Mouse (Mus musculus): ENCODE results near the gene Csf2rb2. TPM values are rescaled to one million over a fixed set of nuclear protein-coding genes. Genes with fewer than 3 reads are reported as not detected.
"Not testable (repeated sequence)": the region's sequence is repeated elsewhere in the genome, so short reads cannot be mapped to it uniquely, and the experiment has no call there.

The Csf2rb2 gene
- polyA plus RNA-seq (2014; fragmentation: Nextera tagmentation; extraction: Ambion mirVana), result 0.18 and 0.19 TPM in 2 replicates

DNA sequence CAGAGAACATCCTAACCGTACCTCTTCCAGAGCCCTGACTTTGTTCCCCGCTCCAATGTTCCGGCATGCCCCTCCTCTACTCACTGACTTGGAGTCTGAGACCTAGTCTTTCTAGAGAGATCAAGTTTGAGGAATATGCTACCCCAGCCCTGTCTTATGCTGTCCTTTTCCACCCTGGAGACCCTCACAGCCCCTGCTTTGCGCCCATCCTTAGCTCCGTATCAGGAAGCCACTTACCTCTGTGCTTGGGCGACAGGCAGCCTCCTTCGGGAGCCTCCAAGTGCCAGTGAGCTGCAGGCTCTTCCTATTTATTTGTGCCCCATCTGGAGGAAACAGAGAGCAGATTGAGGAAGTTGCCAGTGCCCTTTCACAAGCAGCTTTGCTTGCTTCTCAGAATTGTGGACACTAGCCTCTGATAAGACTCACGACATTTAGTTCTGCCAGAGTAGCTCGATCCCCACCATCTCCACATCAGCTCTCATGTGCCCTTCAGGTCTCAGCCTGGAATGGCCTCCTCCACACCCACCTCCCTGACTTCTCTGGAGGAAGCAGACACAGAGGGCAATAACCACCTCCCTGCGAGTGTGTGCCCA is at the start of gene Csf2rb2:
TSS of gene Csf2rb2 (minus strand) at position 381 of the 593 bp plus-strand sequence.
- Histone ChIP-seq H3K9ac (ENCODE audit: low read length) (no peak within 1 kb of the TSS), H3K27ac (replicated peaks in 1 of 2; ENCODE audit: control insufficient read depth in 1 of 2, insufficient read depth in 1 of 2, low read depth in 2 of 2, low read length in 2 of 2) (no peak within 1 kb of the TSS), H3K4me1 (ENCODE audit: control insufficient read depth in 2 of 2, insufficient read depth in 2 of 2, low read length in 2 of 2) (peaks cover 0 to 3% of the 10 kb centered on the region in 2 experiments; a peak in 2 of 4 replicates), H3K4me3 (ENCODE audit: control insufficient read depth in 1 of 2, insufficient read depth in 1 of 2, low read depth in 1 of 2, low read length in 2 of 2) (no peak within 1 kb of the TSS), H3K4me2 (ENCODE audit: low read length) (no peak within 1 kb of the TSS), H3K27me3 (ENCODE audit: control insufficient read depth, insufficient read depth, low read length) (no peaks in the 10 kb centered on the region), H3K36me3 (ENCODE audit: control insufficient read depth, insufficient read depth, low read length) (no peaks in the 10 kb centered on the region), H3K9me3 (ENCODE audit: control insufficient read depth, low read length) (no peaks in the 10 kb centered on the region)
- no peak for ATAC-seq (ENCODE audit: insufficient number of reproducible peaks, insufficient read depth, low FRiP score, low read depth)
- WGBS, result 66% methylated on average over 10 of the region's 10 CpGs

DNA sequence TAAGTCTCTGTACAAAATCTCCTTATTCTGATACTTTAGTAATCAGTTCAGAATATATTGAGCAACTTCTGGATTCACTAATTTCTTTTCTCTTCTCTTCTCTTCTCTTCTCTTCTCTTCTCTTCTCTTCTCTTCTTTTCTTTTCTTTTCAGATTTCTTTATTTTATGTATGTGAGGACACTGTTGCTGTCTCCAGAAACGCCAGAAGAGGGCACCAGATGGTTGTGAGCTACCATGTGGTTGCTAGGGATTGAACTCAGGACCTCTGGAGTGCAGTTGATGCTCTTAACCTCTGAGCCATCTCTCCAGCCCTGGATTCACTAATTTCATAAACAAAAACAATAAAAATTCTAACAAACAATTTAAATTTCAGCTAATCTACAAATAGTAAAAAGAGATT is 49.4 kb upstream of the Csf2rb2 start:
- H3K36me3 ChIP-seq (ENCODE audit: control insufficient read depth, insufficient read depth, low read length), result no peaks in the 10 kb centered on the region
- ATAC-seq (ENCODE audit: insufficient number of reproducible peaks, insufficient read depth, low FRiP score, low read depth), result no peak
- H3K4me1 ChIP-seq (ENCODE audit: control insufficient read depth in 2 of 2, insufficient read depth in 2 of 2, low read length in 2 of 2), result no peaks in the 10 kb centered on the region
- H3K9ac ChIP-seq (ENCODE audit: low read length), result no peak overlapping the region
- no peak overlapping the region for H3K27ac ChIP-seq (replicated peaks in 1 of 2; ENCODE audit: control insufficient read depth in 1 of 2, insufficient read depth in 1 of 2, low read depth in 2 of 2, low read length in 2 of 2)
- 0% methylated on average over 1 of the region's 1 CpGs for WGBS
- no peaks in the 10 kb centered on the region for H3K9me3 ChIP-seq (ENCODE audit: control insufficient read depth, low read length)
- H3K4me2 ChIP-seq (ENCODE audit: low read length), result no peak overlapping the region
- H3K4me3 ChIP-seq (ENCODE audit: control insufficient read depth in 1 of 2, insufficient read depth in 1 of 2, low read depth in 1 of 2, low read length in 2 of 2), result no peak overlapping the region
- H3K27me3 ChIP-seq (ENCODE audit: control insufficient read depth, insufficient read depth, low read length), result no peaks in the 10 kb centered on the region

DNA sequence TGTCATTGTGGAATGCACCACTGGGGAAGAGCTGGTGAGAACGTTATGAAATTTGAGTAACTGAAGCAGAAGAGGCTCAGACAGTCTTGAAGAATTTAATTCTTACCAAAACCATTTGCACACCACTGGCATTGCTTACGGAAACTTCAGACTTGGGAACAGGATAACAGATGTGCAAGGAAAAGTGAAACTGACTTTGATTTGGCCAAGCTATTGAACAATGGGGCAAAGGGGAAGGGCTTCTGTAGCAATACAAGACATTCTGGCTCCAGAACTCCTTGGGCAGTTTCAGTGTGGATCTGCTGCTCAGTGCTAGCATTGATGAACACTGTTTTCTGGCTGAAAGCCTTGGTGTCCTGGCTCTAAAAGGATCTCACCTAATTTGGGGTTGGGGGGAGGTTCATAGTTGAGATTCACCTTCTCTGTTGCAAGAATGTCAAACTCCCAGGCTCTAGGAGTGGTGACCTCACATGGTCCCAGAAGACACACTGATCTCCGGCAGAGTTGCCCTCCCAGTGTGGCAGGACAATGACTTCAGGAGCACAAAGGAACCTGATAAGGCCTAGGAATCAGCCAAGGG is 46.2 kb upstream of the Csf2rb2 start:
- H3K4me1 ChIP-seq (ENCODE audit: control insufficient read depth in 2 of 2, insufficient read depth in 2 of 2, low read length in 2 of 2), result no peaks in the 10 kb centered on the region
- H3K9ac ChIP-seq (ENCODE audit: low read length), result no peak overlapping the region
- no peaks in the 10 kb centered on the region for H3K36me3 ChIP-seq (ENCODE audit: control insufficient read depth, insufficient read depth, low read length)
- H3K9me3 ChIP-seq (ENCODE audit: control insufficient read depth, low read length), result no peaks in the 10 kb centered on the region
- H3K27ac ChIP-seq (replicated peaks in 1 of 2; ENCODE audit: control insufficient read depth in 1 of 2, insufficient read depth in 1 of 2, low read depth in 2 of 2, low read length in 2 of 2), result no peak overlapping the region
- WGBS, result 43% methylated on average over 3 of the region's 3 CpGs
- no peak for ATAC-seq (ENCODE audit: insufficient number of reproducible peaks, insufficient read depth, low FRiP score, low read depth)
- no peak overlapping the region for H3K4me2 ChIP-seq (ENCODE audit: low read length)
- no peaks in the 10 kb centered on the region for H3K27me3 ChIP-seq (ENCODE audit: control insufficient read depth, insufficient read depth, low read length)
- H3K4me3 ChIP-seq (ENCODE audit: control insufficient read depth in 1 of 2, insufficient read depth in 1 of 2, low read depth in 1 of 2, low read length in 2 of 2), result no peak overlapping the region

DNA sequence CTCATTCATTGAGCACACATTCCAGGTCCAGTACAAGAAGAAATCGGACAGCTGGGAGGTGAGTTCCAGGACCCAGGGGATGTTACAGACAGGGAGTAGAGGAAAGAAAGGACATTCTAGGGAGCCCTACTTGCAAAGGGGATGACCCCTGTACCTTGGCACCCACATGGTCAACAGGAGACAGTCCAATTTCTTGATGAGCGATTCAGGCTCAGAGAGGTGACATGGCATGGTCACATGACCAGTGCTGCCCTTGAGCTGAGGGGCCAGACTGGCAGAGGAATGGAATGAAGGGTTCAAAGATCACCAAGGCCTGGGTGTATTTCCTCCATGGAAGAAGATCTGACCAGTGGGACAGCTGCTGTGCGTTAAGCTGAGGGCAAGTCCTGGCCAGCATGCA is 39.0 kb upstream of the Csf2rb2 start:
- H3K4me1 ChIP-seq (ENCODE audit: control insufficient read depth in 2 of 2, insufficient read depth in 2 of 2, low read length in 2 of 2), result no peaks in the 10 kb centered on the region
- WGBS, result 81% methylated on average over 3 of the region's 3 CpGs
- no peak for ATAC-seq (ENCODE audit: insufficient number of reproducible peaks, insufficient read depth, low FRiP score, low read depth)

DNA sequence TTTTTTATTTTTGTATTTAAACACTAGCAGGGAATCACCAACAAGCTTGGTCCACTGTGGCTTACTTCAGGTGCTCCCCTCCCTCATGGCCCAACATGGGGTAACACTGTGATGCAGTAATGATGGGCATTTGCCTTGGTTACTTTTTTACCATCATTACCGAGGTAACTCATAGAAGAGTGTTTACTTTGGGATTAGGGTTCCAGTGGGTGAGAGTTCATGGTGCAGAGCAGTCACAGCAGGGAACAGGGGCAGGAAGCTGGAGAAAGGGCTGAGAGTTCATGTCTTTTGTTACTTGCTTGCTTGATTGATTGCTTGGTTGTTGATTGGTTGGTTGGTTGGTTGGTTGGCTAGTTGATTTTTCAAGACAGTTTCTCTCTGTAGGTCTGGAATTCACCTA is 38.2 kb upstream of the Csf2rb2 start:
- no peaks in the 10 kb centered on the region for H3K9me3 ChIP-seq (ENCODE audit: control insufficient read depth, low read length)
- H3K27me3 ChIP-seq (ENCODE audit: control insufficient read depth, insufficient read depth, low read length), result no peaks in the 10 kb centered on the region
- WGBS, result 10% methylated on average over 1 of the region's 1 CpGs

More for the DNA sequence above, 39.0 kb upstream of the Csf2rb2 start:
- Histone ChIP-seq H3K27ac (replicated peaks in 1 of 2; ENCODE audit: control insufficient read depth in 1 of 2, insufficient read depth in 1 of 2, low read depth in 2 of 2, low read length in 2 of 2) (no peak overlapping the region), H3K27me3 (ENCODE audit: control insufficient read depth, insufficient read depth, low read length) (no peaks in the 10 kb centered on the region), H3K9ac (ENCODE audit: low read length) (no peak overlapping the region), H3K36me3 (ENCODE audit: control insufficient read depth, insufficient read depth, low read length) (no peaks in the 10 kb centered on the region), H3K4me3 (ENCODE audit: control insufficient read depth in 1 of 2, insufficient read depth in 1 of 2, low read depth in 1 of 2, low read length in 2 of 2) (no peak overlapping the region), H3K4me2 (ENCODE audit: low read length) (no peak overlapping the region), H3K9me3 (ENCODE audit: control insufficient read depth, low read length) (no peaks in the 10 kb centered on the region)

DNA sequence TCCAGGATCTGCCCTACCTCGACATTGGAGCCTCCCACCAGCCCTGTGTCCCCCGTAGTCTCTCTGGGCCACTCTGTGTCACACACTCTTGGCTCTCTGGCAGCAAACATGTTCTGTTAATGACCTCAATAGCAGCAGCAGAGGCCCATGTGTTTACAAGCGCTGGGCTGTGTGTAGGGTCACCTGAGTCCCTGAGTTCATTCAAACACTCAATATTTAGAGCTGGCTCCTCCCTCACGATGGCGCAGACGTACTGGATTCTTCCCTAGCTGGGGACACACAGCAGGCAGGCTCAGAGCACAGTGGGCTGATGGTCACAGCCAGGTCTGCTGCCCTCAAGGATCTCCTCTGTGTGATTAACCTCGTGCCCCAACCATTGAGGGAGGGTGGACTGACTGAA is 35.4 kb upstream of the Csf2rb2 start:
- H3K36me3 ChIP-seq (ENCODE audit: control insufficient read depth, insufficient read depth, low read length); H3K27me3 ChIP-seq (ENCODE audit: control insufficient read depth, insufficient read depth, low read length); H3K4me1 ChIP-seq (ENCODE audit: control insufficient read depth in 2 of 2, insufficient read depth in 2 of 2, low read length in 2 of 2); H3K27ac ChIP-seq (replicated peaks in 1 of 2; ENCODE audit: control insufficient read depth in 1 of 2, insufficient read depth in 1 of 2, low read depth in 2 of 2, low read length in 2 of 2); H3K4me2 ChIP-seq (ENCODE audit: low read length); H3K9ac ChIP-seq (ENCODE audit: low read length); H3K4me3 ChIP-seq (ENCODE audit: control insufficient read depth in 1 of 2, insufficient read depth in 1 of 2, low read depth in 1 of 2, low read length in 2 of 2); ATAC-seq (ENCODE audit: insufficient number of reproducible peaks, insufficient read depth, low FRiP score, low read depth); H3K9me3 ChIP-seq (ENCODE audit: control insufficient read depth, low read length): not testable (repeated sequence)
- 69% methylated on average over 5 of the region's 7 CpGs for WGBS

More for the DNA sequence above, 38.2 kb upstream of the Csf2rb2 start:
- ATAC-seq (ENCODE audit: insufficient number of reproducible peaks, insufficient read depth, low FRiP score, low read depth), result no peak
- Histone ChIP-seq H3K27ac (replicated peaks in 1 of 2; ENCODE audit: control insufficient read depth in 1 of 2, insufficient read depth in 1 of 2, low read depth in 2 of 2, low read length in 2 of 2) (no peak overlapping the region), H3K4me2 (ENCODE audit: low read length) (no peak overlapping the region), H3K4me1 (ENCODE audit: control insufficient read depth in 2 of 2, insufficient read depth in 2 of 2, low read length in 2 of 2) (no peaks in the 10 kb centered on the region), H3K4me3 (ENCODE audit: control insufficient read depth in 1 of 2, insufficient read depth in 1 of 2, low read depth in 1 of 2, low read length in 2 of 2) (no peak overlapping the region), H3K9ac (ENCODE audit: low read length) (no peak overlapping the region), H3K36me3 (ENCODE audit: control insufficient read depth, insufficient read depth, low read length) (no peaks in the 10 kb centered on the region)

DNA sequence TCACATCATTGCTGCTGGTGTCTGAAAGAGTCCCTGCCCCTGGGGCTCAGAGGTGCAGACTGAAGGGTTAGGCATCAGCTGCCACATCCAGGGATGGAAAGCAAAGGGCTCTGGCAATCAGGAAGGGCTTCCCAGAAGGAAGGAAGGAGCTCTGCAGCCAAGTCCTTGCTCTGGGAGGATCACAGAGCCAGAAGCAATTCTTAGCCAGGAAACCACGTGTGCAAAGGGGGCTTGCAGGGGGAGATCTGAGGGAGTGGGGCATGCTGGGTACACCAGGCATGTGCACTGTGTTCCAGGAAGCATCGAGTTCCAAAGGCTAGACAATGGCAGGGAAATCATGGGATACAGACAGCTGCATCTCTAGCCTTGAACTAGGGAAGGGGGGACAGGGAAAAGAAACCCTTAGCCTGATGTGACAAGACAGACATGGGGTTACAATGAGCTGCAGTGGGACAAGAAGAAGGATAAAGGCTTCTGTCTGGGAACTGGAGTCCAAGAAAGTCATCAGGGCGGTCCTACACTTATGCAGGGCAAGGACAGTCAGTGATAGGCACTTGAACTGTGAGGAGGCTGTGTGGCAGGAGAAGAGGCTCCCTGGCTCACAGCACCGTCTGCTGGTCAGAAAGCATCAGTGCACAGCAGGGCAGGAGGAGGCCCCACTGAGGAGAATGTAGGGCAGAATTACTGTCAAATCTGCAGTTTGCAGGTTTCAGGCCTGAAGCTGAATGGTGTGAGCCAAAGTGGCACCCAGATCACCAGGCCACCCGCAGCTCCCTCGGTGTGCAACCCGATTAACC is 34.3 kb upstream of the Csf2rb2 start:
- H3K9me3 ChIP-seq (ENCODE audit: control insufficient read depth, low read length); H3K4me1 ChIP-seq (ENCODE audit: control insufficient read depth in 2 of 2, insufficient read depth in 2 of 2, low read length in 2 of 2); H3K36me3 ChIP-seq (ENCODE audit: control insufficient read depth, insufficient read depth, low read length); H3K9ac ChIP-seq (ENCODE audit: low read length); H3K27me3 ChIP-seq (ENCODE audit: control insufficient read depth, insufficient read depth, low read length); H3K4me3 ChIP-seq (ENCODE audit: control insufficient read depth in 1 of 2, insufficient read depth in 1 of 2, low read depth in 1 of 2, low read length in 2 of 2); H3K4me2 ChIP-seq (ENCODE audit: low read length); ATAC-seq (ENCODE audit: insufficient number of reproducible peaks, insufficient read depth, low FRiP score, low read depth); H3K27ac ChIP-seq (replicated peaks in 1 of 2; ENCODE audit: control insufficient read depth in 1 of 2, insufficient read depth in 1 of 2, low read depth in 2 of 2, low read length in 2 of 2): not testable (repeated sequence)
- WGBS, result 23% methylated on average over 7 of the region's 7 CpGs
